Mouse (Mus musculus) limb, embryonic 12.5 days (tissue): ENCODE results near the gene Trim30c. TPM values are rescaled to one million over a fixed set of nuclear protein-coding genes. Genes with fewer than 3 reads are reported as not detected.
"Not testable (repeated sequence)": the region's sequence is repeated elsewhere in the genome, so short reads cannot be mapped to it uniquely, and the experiment has no call there.

Source experiments
- ATAC-seq: fragments of 200-750 bp; cut with Nextera tagmentation; 2 replicates; pipeline ENCODE4 v1.8.0; 2017; ENCODE audit warnings: low read depth, moderate TSS enrichment; ENCODE audit not compliant: insufficient number of reproducible peaks, insufficient read depth, low FRiP score, low TSS enrichment
- H3K27ac ChIP-seq: fragments of 300-500 bp; sonication (generic); 2 replicates; pipeline ENCODE4 v1.5.1; 2016; ENCODE audit warnings: mild to moderate bottlenecking, moderate library complexity
- H3K27me3 ChIP-seq: fragments of 300-500 bp; sonication (generic); 2 replicates; pipeline ENCODE4 v1.6.1; 2016; ENCODE audit warnings: mild to moderate bottlenecking, moderate library complexity
- H3K36me3 ChIP-seq: fragments of 300-500 bp; sonication (generic); 2 replicates; pipeline ENCODE4 v1.6.1; 2016; ENCODE audit warnings: mild to moderate bottlenecking, moderate library complexity
- H3K4me1 ChIP-seq: fragments of 300-500 bp; sonication (generic); replicated peaks from 2 replicates; pipeline ENCODE4 v1.6.1; 2016
- H3K4me2 ChIP-seq: fragments of 300-500 bp; sonication (generic); 2 replicates; pipeline ENCODE4 v1.6.1; 2016; ENCODE audit warnings: mild to moderate bottlenecking, moderate library complexity
- H3K4me3 ChIP-seq: fragments of 300-500 bp; sonication (generic); replicated peaks from 2 replicates; pipeline ENCODE4 v1.5.1; 2016; ENCODE audit warnings: mild to moderate bottlenecking
- H3K9ac ChIP-seq: fragments of 300-500 bp; sonication (generic); replicated peaks from 2 replicates; pipeline ENCODE4 v1.6.1; 2016; ENCODE audit warnings: mild to moderate bottlenecking, moderate library complexity
- H3K9me3 ChIP-seq: fragments of 300-500 bp; sonication (generic); 2 replicates; pipeline ENCODE4 v1.6.1; 2016; ENCODE audit warnings: mild to moderate bottlenecking, moderate library complexity
- WGBS: fragments of 180-500 bp; shearing (Covaris S2); methylation state at CpG from one replicate; pipeline ENCODE4 v1.1.7; 2016; 5-methylcytosine and 5-hydroxymethylcytosine counted together
- polyA plus RNA-seq: library from polyadenylated mRNA; unstranded; fragments of >200 nt; fragmentation: Nextera tagmentation; extraction: Ambion mirVana; gene quantifications from 2 replicates; pipeline ENCODE4 v1.2.1, GENCODE M21; 2016

The Trim30c gene
- polyA plus RNA-seq, 1 experiment from 2014 or later: not detected

DNA sequence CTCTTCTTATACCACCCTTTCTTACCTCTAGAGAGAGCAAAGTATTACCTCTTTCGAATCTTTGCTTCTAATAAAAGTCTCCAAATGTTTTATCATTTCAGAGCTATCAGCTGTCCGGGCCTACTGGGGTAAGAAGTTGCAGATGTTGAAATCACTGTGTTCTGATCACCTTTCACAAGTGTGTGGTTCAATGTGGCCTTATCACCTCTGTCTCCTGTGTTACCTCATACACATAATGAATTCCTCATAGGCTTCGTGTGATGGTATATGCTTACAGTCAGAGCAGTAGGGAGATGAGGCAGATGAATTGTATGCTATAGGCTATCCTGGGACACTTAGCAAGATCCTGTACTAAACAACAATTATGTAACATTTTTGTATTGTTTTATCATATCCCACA lies 65.1 kb downstream of the Trim30c start:
- ATAC-seq, H3K4me2 ChIP-seq, H3K4me1 ChIP-seq, H3K9ac ChIP-seq, H3K9me3 ChIP-seq, H3K36me3 ChIP-seq, H3K4me3 ChIP-seq, H3K27me3 ChIP-seq, H3K27ac ChIP-seq: not testable (repeated sequence)
- WGBS: 76% methylated on average over 3 of the region's 3 CpGs

Other genes with a start within 250 kb of the Trim30c start
- not detected in 2 replicates for gene Olfm5, start 236.0 kb downstream of the Trim30c start, polyA plus RNA-seq
- gene Olfr648, start 217.4 kb downstream of the Trim30c start, polyA plus RNA-seq: 0.23 and 0.26 TPM in 2 replicates
- not detected in 2 replicates for gene Olfr649, start 204.9 kb downstream of the Trim30c start, polyA plus RNA-seq
- gene Trim6, start 182.0 kb downstream of the Trim30c start, polyA plus RNA-seq: 2.2 and 2.8 TPM in 2 replicates
- gene Trim34a, start 156.4 kb downstream of the Trim30c start, polyA plus RNA-seq: 0.93 and 1.4 TPM in 2 replicates
- 0.08 and 0.09 TPM in 2 replicates for gene Trim5, start 112.7 kb downstream of the Trim30c start, polyA plus RNA-seq
- gene Trim12a, start 85.4 kb downstream of the Trim30c start, polyA plus RNA-seq: 6.2 and 6.6 TPM in 2 replicates
- gene Trim34b, start 71.4 kb downstream of the Trim30c start, polyA plus RNA-seq: not detected in 2 replicates
- gene Trim12c, start 47.5 kb downstream of the Trim30c start, polyA plus RNA-seq: 2.4 and 2.5 TPM in 2 replicates
- not detected in 2 replicates for gene Trim30b, start 31.0 kb downstream of the Trim30c start, polyA plus RNA-seq
- 0.48 and 0.73 TPM in 2 replicates for gene Trim30a, start 64.4 kb upstream of the Trim30c start, polyA plus RNA-seq
- 0.08 and 0.13 TPM in 2 replicates for gene Trim30d, start 107.0 kb upstream of the Trim30c start, polyA plus RNA-seq
- not detected in 2 replicates for gene Olfr651, start 149.3 kb upstream of the Trim30c start, polyA plus RNA-seq
- not detected in 2 replicates for gene Olfr652, start 160.1 kb upstream of the Trim30c start, polyA plus RNA-seq
- gene Olfr653, start 176.5 kb upstream of the Trim30c start, polyA plus RNA-seq: not detected in 2 replicates
- not detected in 2 replicates for gene Olfr654, start 186.2 kb upstream of the Trim30c start, polyA plus RNA-seq
- gene Olfr655, start 200.9 kb upstream of the Trim30c start, polyA plus RNA-seq: not detected in 2 replicates
- not detected in 2 replicates for gene Olfr656, start 213.1 kb upstream of the Trim30c start, polyA plus RNA-seq
- not detected in 2 replicates for gene Olfr657, start 224.0 kb upstream of the Trim30c start, polyA plus RNA-seq
- gene Olfr658, start 246.5 kb upstream of the Trim30c start, polyA plus RNA-seq: 0.06 TPM in 1 of 2 replicates, not detected in the other